Mouse (Mus musculus) retina, postnatal 1 day (tissue): Measurements from ENCODE around the gene Klhl2.
A peak's percentile ranks its signal among the peaks of the same experiment; 100 is the strongest.

ENCODE experiments used
- DNase-seq: peaks from one replicate; pipeline ENCODE4 v3.0.0-alpha.2; 2012

The Klhl2 gene

GRCm38 (mm10) chr8:64829921-64830320 is 19.9 kb downstream of the Klhl2 start:
- DNase-seq: no peak

GRCm38 (mm10) chr8:64829391-64829790 is 20.4 kb downstream of the Klhl2 start:
- no peak for DNase-seq

GRCm38 (mm10) chr8:64828466-64828865 is 21.4 kb downstream of the Klhl2 start:
- DNase-seq: no peak

GRCm38 (mm10) chr8:64827356-64827755 is 22.5 kb downstream of the Klhl2 start:
- DNase-seq: peak; percentile 26

GRCm38 (mm10) chr8:64826461-64826860 is 23.4 kb downstream of the Klhl2 start:
- no peak for DNase-seq

GRCm38 (mm10) chr8:64823905-64824304 is 25.9 kb downstream of the Klhl2 start:
- DNase-seq: no peak

GRCm38 (mm10) chr8:64820940-64821339 is 28.9 kb downstream of the Klhl2 start:
- no peak for DNase-seq

- no peak for DNase-seq
Measured at GRCm38 (mm10) chr8:64811790-64812189, 38.0 kb downstream of the Klhl2 start.

GRCm38 (mm10) chr8:64811083-64811482 is 38.7 kb downstream of the Klhl2 start:
- DNase-seq: no peak

GRCm38 (mm10) chr8:64806558-64806957 is 43.3 kb downstream of the Klhl2 start:
- DNase-seq: no peak

- DNase-seq: no peak
Measured at GRCm38 (mm10) chr8:64804971-64805370, 44.8 kb downstream of the Klhl2 start.

GRCm38 (mm10) chr8:64799306-64799705 is 50.5 kb downstream of the Klhl2 start:
- no peak for DNase-seq

- DNase-seq: no peak
Measured at GRCm38 (mm10) chr8:64798503-64798902, 51.3 kb downstream of the Klhl2 start.

GRCm38 (mm10) chr8:64797751-64798150 is 52.1 kb downstream of the Klhl2 start:
- no peak for DNase-seq

- no peak for DNase-seq
Measured at GRCm38 (mm10) chr8:64791250-64791881, 58.5 kb downstream of the Klhl2 start.

GRCm38 (mm10) chr8:64790418-64790817 is 59.4 kb downstream of the Klhl2 start:
- DNase-seq: no peak

- DNase-seq: no peak
Measured at GRCm38 (mm10) chr8:64788715-64789114, 61.1 kb downstream of the Klhl2 start.

- DNase-seq: no peak
Measured at GRCm38 (mm10) chr8:64786801-64787200, 63.0 kb downstream of the Klhl2 start.

GRCm38 (mm10) chr8:64784235-64784634 is 65.6 kb downstream of the Klhl2 start:
- no peak for DNase-seq

- no peak for DNase-seq
Measured at GRCm38 (mm10) chr8:64781947-64782346, 67.9 kb downstream of the Klhl2 start.

GRCm38 (mm10) chr8:64777925-64778324 is 71.9 kb downstream of the Klhl2 start:
- peak; percentile 17 for DNase-seq

GRCm38 (mm10) chr8:64774136-64774535 is 75.7 kb downstream of the Klhl2 start:
- peak; percentile 73 for DNase-seq

- DNase-seq: no peak
Measured at GRCm38 (mm10) chr8:64770814-64771213, 79.0 kb downstream of the Klhl2 start.

- no peak for DNase-seq
Measured at GRCm38 (mm10) chr8:64769586-64769985, 80.2 kb downstream of the Klhl2 start.

GRCm38 (mm10) chr8:64768645-64769044 is 81.2 kb downstream of the Klhl2 start:
- DNase-seq: no peak
